Mouse (Mus musculus) spleen, postnatal 36 days (tissue): ENCODE measurements around the gene Polr2m.

Experiments
- DNase-seq, 2 experiments: peaks; one replicate each; pipeline ENCODE4 v3.0.0; 2022; ENCODE audit warnings: low spot score in 2 of 2, mixed read lengths in 1 of 2

Gene Polr2m

DNA sequence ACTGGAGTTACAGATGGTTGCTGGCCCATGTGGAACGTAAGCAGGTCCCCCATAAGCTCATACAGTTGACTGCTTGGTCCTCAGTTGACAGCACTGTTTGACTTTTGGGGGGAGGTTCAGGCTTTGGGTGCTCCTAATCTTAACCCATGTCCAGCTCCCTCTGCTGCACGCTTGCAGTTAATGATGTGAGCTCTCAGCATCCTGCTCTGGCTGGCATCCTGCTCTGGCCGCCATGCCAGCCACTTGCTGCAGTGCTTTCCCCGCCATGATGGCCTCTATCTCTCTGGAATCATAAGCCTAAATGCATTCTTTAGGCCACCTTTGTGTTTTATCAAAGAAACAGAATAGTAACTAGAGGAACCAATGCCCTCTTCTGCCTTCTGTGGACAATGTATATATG, 10.2 kb downstream of the Polr2m start:
- no peak for DNase-seq

DNA sequence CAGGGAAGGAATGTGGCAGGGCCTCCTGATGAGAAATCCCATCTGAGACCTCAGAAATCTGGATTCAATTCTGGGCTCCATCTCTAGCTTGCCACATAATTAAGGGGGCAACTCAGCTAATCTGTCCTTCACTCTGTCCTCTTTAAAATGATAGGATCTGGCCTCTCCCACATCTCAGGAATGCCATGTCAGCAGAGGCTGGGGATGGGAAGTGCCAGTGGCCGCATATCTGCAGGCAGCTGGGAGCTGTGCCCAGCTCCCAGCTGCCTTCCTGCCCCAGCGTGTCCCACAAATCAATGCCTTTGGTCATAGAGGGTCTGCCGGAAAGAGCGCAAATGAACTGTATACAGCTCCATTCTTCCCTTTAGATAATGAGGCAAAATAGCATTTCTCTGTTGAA, 18.3 kb downstream of the Polr2m start:
- no peak for DNase-seq

DNA sequence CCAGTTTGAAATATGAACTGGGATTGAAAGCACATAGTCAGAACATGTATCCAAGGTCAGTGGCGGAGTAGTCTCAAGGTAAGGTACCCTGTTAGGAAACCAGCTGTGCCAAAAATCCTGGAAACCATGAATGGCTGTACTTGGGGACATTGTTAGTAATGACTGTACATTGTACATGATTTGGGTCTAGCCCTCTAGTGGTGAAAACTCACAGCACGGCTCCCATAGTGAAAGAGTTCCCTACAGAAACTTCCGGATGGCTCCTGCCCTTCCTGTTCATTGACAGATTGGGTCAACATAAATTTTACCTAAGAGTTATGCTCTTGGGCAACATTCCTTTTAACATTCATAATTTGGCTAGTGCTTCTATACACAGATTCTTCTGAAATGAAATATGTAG, 19.6 kb downstream of the Polr2m start:
- DNase-seq, result no peak

DNA sequence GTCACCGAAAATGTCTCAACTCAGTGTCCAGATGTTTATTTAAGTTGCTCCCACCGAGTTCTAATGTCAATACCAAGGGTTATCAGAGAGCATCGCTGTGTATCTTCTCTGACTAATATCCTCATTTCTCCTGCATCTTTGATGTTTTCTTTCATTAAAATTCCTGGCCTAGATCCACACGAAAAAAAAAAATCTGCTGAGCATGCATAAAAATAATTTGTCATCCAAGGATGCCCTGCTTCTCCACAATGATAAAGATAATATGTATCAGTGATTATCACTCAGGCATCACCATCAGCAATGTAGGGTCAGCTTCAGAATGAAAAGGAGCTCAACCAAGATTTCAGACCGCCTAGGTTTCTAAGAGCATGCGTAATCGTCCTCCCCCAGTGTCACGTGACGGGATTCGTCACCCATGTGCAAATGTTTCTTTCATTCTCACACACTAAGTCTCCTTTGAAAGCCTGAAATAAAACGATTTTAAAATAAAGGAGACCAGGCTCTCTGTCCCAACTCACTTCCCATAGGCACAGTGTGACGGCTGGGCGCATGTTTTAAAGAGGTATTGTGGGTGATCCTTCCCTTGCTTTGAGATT, 22.6 kb downstream of the Polr2m start:
- no peak for DNase-seq

DNA sequence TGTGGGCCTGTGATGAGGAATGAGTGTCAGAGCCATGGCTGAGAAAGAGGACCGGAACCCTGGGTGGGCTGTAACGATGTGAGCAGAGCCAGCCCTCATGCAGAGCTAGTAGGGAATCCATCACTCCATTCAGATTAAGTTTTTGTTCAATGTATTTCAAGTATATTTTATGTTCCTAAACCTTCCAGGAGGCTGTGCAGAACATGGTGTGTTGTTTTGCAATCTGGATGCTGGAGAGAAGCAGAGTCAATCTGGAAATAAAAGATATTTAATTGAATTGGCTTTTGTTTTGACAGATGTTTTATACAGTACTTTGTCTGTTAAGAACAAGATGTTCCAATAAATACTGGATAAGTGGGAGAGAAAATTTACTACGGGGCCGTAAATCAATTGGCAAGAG, 29.0 kb downstream of the Polr2m start:
- DNase-seq, result no peak

DNA sequence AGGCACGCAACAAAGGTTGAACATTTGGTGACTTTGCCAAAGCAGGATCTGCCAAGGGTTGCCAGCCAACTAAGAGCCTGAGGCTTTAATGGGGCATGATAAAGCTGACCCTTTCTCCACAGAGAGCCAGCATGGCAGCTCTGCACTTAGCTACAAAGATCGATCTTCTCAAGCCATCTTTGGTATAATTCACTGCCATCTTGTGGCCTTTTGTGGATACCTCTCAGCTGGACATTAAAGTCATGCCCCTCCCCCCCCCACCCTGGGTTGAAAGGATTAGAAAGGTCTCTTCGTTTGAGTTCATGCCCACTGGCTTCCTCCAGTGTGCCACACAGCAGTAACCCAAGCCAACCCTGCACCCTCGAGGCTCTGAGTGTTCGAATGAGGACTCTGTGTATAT, 31.8 kb downstream of the Polr2m start:
- DNase-seq, result no peak

DNA sequence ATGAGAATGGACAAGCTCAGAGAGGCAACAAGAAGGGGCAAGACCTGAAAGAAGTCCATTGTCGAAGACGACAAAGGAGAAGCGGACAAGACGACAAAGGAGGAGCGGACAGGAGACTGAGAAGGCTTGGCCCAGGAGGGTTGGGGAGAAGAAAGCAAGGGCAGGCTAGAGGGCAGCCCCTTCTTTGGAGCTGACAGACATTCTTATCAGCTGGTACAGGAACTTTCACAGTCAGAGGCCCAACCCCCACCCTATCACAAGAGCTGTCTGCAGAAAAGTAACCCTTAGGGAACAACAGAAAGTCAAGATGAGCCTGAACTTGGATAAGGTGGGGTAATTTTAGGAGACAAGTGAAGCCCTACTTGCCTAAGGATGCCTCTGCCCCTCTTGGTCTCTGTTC, 32.4 kb downstream of the Polr2m start:
- DNase-seq, result no peak

DNA sequence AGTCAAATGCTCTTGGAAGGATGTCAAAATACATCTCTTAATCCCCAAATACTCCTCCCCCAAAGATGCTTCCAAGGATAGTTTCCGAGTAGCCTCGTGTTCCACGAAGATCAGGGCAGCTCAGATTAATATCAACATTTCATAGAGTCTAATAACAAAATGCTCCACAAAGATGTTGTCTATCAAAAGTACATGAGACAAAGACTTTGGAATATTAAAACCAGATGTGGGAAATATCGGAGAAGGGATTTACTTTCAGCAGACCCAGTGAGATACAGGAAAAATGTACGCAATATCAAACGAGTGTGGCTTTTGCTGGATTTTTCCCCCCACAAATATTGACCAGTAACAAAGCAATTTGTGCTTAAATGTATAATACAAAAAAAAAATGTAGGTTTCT, 35.1 kb downstream of the Polr2m start:
- no peak for DNase-seq

DNA sequence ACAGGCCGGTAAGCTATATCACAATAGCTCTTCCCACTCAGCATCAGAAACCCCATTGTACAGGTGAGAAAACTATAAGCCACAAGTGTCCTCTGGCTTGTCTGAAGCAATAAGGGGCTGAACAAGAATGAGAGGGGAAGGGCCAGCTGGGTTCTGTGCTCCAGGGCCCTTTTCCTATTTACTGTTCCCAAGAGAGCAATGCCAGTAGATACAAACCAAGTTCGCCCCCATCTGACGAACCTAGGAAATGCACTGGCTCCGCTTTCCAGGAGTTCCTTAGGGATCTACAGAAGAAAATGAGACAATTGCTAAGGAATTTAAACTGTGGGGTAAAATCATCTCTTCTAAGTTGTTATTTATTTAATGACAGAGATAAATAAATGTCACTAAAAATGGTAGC, 38.2 kb downstream of the Polr2m start:
- no peak for DNase-seq

DNA sequence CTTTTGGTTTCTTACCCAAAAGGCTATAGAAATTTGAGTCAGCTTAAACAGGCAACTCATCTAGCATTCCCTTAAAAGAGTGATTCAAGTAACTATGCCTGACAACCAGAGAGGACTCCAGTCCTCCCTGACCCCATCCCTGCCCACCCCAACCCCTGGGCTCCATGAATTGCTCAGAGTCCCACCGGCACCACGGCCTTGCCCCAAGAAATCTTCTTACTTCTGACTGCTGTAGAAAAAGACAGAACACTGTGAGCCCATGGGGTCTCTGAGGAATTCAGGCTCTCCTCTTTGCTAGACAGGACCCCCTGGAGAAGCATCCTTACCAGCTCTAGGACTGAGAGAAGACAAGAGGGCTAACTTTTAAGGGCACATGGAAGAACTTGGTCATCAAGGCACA, 40.4 kb downstream of the Polr2m start:
- DNase-seq, result no peak

DNA sequence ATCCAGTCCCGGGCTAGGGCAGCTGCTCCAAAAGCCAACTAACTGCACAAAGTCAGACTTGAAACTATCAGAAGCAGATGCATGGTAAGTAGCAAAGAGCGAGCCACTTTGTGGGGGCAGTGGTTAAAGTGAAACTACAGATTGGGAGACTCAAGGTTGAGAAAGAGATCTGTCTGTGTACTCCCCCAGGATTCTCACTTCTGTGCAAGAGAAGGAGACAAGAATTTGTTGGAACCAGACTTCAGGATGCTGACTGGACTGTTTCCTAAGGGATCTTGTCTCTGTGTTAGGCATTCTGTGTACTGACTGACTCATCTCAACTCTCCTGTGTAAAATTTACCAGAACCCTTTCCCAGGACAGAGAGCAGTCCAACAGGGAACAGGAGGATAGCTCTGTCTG, 47.6 kb downstream of the Polr2m start:
- no peak for DNase-seq
